Mouse (Mus musculus): ENCODE results near the gene Asic2.

- TF ChIP-seq CTCF (IDR thresholded peaks at IDR 0.05; ENCODE audit: low read depth), result no peak
- no peak for TF ChIP-seq EP300 (IDR thresholded peaks at IDR 0.05; ENCODE audit: low read depth)
These were observed 928.3 kb downstream of the Asic2 start for GRCm38 (mm10) chr11:81039976-81040375.
